Mouse (Mus musculus) right cerebral cortex, postnatal 4 days (tissue): ENCODE data around the gene Podxl2.

ENCODE experiments used
- DNase-seq: peaks from one replicate; pipeline ENCODE4 v3.0.0-alpha.2; 2022

The Podxl2 gene

GRCm38 (mm10) chr6:88874868-88875508, at the start of gene Podxl2:
Podxl2 (minus strand) TSS chr6:88875044.
- DNase-seq, result peak; percentile 90

- no peak for DNase-seq
These were observed 44.0 kb upstream of the Podxl2 start for GRCm38 (mm10) chr6:88918802-88919201.

- no peak for DNase-seq
These were observed 41.3 kb upstream of the Podxl2 start for GRCm38 (mm10) chr6:88916153-88916552.

GRCm38 (mm10) chr6:88915510-88915909, 40.7 kb upstream of the Podxl2 start:
- DNase-seq, result no peak

- no peak for DNase-seq
These were observed 40.0 kb upstream of the Podxl2 start for GRCm38 (mm10) chr6:88914799-88915198.

- DNase-seq, result no peak
These were observed 38.6 kb upstream of the Podxl2 start for GRCm38 (mm10) chr6:88913440-88913839.

- DNase-seq, result no peak
These were observed 38.2 kb upstream of the Podxl2 start for GRCm38 (mm10) chr6:88913022-88913421.

GRCm38 (mm10) chr6:88909151-88909550, 34.3 kb upstream of the Podxl2 start:
- DNase-seq, result no peak

- peak; percentile 48 for DNase-seq
These were observed 31.7 kb upstream of the Podxl2 start for GRCm38 (mm10) chr6:88906369-88907108.

- DNase-seq, result no peak
These were observed 30.2 kb upstream of the Podxl2 start for GRCm38 (mm10) chr6:88905042-88905441.

- DNase-seq, result no peak
These were observed 29.7 kb upstream of the Podxl2 start for GRCm38 (mm10) chr6:88904456-88904974.

GRCm38 (mm10) chr6:88903708-88904107, 28.9 kb upstream of the Podxl2 start:
- DNase-seq, result no peak

- DNase-seq, result peak; percentile 89
These were observed 27.3 kb upstream of the Podxl2 start, which contains the start of gene Tpra1 for GRCm38 (mm10) chr6:88901947-88902820. Tpra1 (plus strand) TSS chr6:88902251.

- DNase-seq, result no peak
These were observed 26.6 kb upstream of the Podxl2 start for GRCm38 (mm10) chr6:88901471-88901870.

- no peak for DNase-seq
These were observed 24.8 kb upstream of the Podxl2 start for GRCm38 (mm10) chr6:88899628-88900027.

- DNase-seq, result no peak
These were observed 24.2 kb upstream of the Podxl2 start for GRCm38 (mm10) chr6:88899086-88899485.

- peak; percentile 90 for DNase-seq
These were observed 23.7 kb upstream of the Podxl2 start, which contains the start of gene Mcm2 for GRCm38 (mm10) chr6:88898534-88899048. Mcm2 (minus strand) TSS chr6:88898780.

- no peak for DNase-seq
These were observed 22.4 kb upstream of the Podxl2 start for GRCm38 (mm10) chr6:88897246-88897645.

- DNase-seq, result no peak
These were observed 21.1 kb upstream of the Podxl2 start for GRCm38 (mm10) chr6:88895943-88896342.

- DNase-seq, result peak; percentile 77
These were observed 18.7 kb upstream of the Podxl2 start for GRCm38 (mm10) chr6:88893559-88893958.

GRCm38 (mm10) chr6:88890832-88891231, 16.0 kb upstream of the Podxl2 start:
- DNase-seq, result no peak

GRCm38 (mm10) chr6:88889410-88890042, 14.7 kb upstream of the Podxl2 start:
- no peak for DNase-seq
